Mouse (Mus musculus): ENCODE results near the gene Ndufs8.

DNA sequence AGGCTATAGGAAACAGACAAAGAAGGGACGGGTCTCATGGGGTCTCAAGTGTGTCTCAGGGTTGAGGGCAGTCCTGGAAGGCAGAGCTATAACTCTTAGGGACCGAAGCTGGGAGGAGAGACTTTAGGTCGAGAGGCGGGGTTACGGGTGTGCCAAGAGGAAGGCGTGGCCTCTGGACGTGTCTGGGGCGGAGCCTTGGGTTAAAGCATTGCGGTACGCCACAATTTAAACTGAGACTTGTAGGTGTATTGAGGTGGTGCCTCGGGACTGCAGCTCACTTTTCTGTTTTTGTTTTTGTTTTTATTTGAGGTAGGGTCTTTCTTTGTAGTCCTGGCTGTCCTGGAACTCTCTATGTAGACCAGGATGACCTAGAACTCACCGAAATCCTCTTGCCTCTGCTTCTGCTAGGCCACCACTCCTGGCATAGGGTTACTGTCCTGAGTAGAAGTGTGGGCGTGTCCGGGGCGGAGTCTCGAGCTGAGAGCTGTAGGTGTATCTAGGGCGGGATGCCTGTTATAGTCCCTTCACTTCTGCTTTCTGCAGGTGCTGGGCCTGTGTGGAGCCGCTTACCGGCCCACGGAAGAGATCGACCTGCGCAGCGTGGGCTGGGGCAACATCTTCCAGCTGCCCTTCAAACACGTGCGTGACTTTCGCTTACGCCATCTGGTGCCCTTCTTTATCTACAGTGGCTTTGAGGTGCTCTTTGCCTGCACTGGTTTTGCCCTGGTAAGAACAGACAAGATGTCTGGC lies 30.6 kb upstream of the Ndufs8 start:
- TF ChIP-seq GATA1 (IDR thresholded peaks at IDR 0.05; ENCODE audit: borderline replicate concordance, low read length): no peak
- no peak for TF ChIP-seq FLI1 (IDR thresholded peaks at IDR 0.05; ENCODE audit: low read length)

Measured in megakaryocyte, embryonic 14.5 days (primary cell).